Mouse (Mus musculus): Measurements from ENCODE around the gene Gja5.

The Gja5 gene

DNA sequence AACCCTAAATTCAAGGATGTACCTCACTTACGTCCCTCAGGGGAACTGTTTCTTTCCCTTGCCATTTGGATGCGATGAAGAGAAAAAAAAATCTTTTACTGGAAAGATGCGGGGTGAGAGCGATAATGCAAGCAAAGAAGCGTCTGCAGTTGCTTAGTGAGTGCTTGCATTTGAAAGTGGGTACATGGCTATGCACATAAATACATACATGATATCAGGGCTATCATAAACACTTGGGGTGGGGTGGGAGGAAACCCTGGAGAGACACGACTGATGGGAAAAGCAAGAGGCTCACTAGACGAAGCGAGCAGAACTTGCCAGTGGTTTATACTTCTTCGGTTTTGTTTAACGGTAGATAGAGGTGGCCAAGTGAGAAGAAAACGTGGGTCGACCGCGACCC is at the start of gene Gja5:
Gene Gja5 (plus strand): TSS at position 301 of the 400 bp plus-strand sequence.
- DNase-seq = no peak

DNA sequence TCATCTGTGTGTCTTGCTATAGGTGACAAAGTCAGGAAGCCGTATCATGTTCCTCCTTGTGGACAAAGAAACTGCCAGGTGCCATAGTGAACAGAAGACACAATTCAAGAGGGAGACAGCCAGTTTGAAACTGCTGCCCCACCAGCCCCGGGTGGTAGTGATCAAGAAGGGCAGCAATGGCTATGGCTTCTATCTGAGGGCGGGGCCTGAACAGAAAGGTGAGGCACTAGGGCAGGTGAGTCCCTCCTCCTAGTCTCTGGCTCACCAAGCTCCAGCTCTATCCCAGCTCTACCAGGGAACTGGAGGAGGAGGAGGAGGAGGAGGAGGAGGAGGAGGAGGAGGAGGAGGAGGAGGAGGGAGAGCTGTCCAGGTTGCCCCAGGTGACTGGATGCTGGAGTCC is 48.7 kb upstream of the Gja5 start:
- DNase-seq = no peak

DNA sequence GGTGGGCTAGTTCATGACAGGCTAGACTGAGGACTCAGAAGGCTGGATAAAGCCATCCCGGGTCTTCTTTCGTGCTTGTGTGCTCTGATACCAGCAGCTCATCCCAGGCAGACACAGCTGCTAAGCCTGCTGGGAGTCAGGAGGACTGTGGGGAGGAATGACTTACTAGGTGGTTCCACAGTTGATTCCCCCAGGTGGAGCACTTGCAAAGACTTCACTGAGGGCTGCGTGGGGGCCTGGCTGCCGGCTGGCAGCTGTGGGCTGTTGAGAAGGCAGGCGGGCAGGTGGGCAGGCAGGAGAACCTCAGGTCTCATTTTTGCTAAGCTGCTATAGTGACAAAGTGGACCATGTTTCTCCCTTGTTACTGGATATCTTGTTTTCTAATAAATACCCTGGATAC is 44.0 kb upstream of the Gja5 start:
- no peak for DNase-seq

DNA sequence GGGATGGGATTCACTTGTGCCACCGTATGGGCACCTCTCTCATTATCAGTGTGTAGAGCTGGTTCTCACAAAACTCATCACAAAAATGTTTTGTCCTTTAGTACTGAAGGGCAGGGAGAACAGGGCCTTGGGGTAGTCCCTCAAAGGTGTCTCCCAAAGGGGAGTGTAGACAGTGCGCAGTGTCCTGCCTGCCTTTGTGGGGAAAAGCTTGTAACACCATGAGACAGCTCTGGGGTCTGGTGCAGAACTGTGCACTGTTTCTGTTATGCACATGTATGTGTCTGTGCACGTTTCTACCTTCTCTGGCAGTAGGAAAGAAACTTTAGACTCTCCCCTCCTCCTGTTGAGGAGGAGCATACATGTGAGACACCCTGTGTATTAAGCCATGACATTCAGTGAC is 36.6 kb upstream of the Gja5 start:
- DNase-seq = no peak

DNA sequence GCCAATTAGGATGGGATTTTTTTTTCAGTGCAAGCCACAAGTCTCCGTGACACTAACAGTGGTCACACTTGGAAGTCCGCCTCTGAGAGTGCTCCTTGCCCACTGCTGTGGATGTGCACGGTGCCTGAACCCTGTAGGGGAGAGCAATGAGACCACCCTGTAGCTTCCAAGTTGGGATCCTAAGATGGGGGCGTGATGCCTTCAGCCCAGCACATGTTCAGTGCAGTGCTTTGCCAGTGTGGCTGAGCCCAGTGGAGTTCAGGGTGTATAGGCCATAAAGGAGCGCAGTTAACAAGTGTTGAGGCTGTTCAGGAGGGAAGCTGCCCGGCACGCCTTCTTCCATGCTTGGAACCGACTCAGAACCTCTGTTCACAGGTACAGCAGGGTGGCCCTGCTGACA is 35.9 kb upstream of the Gja5 start:
- DNase-seq = no peak

DNA sequence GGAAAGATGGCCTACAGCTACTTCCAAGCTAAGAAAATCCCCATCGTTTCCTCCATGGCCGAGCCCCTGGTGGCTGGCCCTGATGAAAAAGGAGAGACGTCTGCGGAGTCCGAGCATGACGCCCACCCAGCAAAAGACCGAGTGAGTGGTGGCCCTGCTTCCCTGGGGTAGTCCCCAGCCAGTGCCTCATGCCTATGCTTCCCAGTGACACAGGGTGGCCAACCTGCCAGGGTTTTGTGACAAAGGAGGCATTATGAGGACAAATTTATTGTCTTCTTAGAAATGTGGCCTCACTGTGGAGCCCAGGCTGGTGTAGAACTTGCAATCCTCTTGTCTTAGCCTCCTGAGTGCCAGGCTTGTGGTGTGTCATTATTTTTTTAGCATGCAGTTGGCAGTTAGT is 35.4 kb upstream of the Gja5 start:
- no peak for DNase-seq

DNA sequence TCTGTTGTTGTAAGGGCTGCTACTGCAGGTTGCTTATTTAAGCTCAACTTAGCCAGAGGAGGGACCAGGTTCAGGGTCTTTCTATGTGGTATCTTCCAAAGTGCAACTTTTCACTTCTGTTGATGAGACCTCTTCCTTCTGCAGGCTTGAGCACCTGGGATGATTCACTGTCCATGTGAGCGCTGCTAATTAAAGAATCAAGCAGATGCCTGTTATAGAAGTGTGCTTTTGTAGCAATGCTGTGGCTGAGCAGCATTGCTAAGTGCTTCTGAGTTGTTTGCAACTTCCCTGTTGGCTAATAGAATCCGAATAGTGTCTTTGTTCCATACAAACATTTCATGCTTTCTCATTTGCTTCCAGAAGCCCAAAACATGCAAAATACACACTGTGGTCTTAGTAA is 34.2 kb upstream of the Gja5 start:
- no peak for DNase-seq

DNA sequence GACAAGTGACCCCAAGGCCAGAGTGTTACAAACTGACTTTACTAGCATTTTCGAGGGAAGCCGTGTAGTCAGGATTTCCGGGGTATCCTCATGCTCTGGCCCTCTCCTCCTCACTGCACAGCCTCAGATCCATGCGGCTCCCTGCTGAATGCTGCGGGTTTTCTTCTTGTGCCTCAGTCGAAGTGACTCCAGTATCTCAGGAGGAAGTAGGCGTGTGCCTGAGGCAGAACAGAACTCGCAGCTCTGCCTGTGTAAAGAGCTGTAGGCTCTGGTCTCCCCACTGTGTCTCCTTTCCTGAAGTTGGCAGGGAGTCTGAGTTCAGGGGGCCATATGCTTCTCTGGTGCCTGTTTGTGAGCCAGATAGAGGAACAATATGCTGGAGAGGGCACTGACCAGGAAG is 33.4 kb upstream of the Gja5 start:
- DNase-seq = no peak

DNA sequence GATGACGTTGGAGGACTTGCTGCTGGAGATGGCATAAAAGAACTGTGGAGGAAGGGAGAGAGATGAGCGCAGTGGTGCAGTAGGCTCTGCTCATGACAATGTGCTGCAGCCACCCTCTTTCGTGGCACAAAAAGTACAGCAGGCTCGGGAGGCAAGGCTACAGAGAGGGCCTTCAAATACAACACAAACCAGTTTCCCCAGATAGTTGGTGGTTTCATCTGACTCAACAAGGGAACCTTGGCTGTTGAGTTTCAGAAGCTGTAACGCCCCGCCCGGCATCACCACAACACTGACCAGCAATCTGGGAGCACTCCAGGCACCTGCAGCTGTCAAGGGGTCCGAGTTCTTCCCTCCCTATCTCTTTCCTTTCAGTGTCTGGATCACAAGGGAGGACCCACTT is 32.0 kb upstream of the Gja5 start:
- no peak for DNase-seq

DNA sequence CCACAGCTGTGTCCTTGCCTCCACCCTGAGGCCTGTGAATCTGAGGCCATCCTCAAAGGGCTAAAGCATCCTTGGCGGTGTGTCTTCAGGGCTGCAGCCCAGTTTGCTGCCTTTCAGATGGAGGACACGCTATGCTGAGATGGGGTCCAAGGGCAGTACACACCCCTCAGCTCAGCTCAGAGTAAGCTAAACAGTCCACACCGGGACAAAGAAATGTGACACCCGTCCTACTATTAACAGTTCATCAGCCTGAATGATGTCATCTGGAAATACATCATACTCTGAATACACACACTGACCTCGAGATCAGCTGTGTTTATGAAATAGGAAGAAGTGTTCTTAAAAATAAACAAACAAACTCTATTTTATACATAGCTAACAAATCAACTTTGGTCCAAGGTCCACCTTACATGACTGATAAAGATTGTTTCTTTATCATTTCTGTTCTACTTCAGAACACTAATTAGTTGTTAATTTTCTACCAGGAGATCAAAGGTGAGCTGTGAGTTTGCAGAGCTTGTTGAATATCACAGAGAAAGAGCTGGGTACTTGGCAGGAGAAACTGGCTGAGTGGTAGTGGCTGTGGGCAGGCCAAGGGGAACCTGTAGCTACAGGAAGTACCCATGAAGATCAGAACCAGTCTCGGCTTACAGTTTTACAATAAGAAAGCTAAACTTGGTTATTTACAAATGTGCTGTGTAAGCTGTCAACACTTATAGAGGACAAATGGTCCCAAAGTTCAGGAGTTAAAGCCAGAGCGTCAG is 29.5 kb upstream of the Gja5 start:
- DNase-seq = no peak

DNA sequence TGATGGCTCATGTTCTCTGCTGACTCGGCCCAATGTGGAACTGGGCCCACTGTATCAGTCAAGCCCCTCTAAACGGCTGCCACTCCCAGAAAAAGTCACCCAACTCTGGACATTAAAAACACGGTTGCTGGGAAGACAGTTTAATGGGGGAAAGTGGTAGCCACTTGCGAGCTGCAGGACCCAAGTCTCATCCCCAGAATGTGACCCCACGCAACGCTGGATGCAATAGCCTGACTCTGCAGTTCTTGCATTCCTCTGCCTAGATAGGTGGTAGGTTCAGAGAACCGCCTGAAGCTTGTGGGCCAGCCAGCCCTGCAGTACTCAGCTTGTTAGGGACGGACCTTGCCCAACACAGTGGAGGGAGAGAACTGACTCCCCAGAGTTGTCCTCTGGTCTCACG is 25.0 kb upstream of the Gja5 start:
- no peak for DNase-seq

DNA sequence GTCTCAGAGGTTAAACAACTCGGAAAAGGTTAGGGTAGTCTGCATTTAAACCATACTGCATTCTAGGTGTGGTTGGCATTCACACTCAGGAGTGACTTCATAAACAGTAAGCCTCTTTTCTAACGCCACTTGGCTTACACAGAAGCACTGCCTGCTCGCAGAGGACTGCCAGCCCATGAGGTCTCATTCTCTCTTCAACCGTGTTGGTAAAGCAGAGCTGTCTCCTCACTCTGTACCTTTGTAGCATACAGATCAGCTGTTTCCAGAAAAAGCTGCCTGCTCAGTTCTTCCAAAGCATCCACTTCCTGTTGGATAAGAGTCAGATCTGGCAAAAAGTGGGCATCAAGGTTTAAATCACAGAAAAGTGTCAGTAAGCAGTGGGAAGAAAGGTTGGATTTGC is 24.1 kb upstream of the Gja5 start:
- DNase-seq = no peak

DNA sequence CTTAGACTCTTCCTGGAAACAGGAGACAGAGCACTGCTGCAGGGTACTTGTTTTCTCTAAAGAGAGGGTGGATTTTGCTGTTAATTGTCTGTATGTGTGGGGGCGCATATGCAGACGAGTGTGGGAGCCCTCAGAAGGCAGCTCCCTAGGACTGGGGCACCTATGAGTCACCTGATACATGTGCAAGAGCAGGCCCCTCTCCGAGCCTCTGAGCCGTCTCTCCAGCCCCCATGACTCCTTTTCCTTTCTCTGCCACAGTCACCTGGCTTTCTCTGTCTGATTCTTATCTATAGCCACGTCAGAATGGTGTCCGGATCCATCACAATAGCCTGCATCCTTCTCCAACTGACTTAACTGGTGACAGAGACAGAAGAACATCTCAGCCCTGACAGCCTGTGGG is 22.9 kb upstream of the Gja5 start:
- no peak for DNase-seq

DNA sequence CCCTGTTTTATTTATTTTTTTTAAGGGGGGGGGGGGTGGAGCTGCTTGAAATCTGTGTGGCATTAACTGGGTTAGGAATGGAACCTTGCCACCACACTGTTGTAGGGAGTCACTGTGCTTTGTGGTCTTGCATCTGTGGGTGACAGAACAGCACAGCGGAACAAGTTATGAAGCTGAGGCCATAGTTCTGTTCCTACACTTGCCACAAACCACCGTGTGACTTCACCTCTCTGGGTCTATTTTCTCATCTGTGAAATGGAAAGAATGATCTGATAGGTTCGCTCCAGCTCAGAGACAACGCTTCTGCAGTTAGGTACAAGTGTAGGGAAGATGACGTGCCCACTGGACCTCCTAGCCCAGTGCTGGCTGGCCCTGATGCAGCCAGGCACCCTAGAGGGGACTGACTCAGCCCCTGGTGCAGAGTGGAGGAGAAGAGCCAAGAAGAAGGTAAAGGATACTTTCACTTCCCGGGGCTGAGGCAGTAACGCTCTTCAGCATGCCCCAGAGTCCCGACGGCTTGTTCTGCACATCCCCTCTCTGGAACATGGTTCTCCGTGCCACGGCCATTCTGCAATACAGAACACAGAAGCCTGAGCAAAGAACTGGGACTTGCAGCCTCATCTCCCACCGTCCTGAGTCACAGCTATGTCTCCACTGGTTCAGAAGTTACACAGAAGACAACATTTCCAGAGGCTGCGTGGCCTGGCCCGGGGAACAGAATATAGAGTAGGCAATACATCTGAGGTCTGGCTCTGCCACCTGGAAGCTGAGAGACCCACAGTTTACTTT is 22.2 kb upstream of the Gja5 start:
- no peak for DNase-seq

DNA sequence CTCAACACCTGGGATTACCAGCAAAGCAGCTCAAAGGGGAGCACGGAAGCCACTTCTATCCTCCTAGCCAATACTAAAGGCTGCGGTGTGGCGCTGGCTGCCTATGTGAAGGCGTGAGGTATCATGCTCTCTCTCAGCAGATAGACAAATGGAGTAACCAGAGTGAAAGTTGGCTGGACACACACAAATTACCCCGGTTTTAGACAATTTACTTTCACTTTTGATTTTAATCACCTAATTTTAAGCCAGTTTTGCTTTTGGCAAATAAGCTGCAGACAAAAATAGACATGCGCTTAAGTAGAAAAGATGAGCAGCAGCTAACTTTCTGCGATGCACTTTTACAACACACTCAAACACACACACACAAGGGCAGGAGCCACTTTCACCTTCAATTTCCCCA is 20.8 kb upstream of the Gja5 start:
- DNase-seq = no peak

DNA sequence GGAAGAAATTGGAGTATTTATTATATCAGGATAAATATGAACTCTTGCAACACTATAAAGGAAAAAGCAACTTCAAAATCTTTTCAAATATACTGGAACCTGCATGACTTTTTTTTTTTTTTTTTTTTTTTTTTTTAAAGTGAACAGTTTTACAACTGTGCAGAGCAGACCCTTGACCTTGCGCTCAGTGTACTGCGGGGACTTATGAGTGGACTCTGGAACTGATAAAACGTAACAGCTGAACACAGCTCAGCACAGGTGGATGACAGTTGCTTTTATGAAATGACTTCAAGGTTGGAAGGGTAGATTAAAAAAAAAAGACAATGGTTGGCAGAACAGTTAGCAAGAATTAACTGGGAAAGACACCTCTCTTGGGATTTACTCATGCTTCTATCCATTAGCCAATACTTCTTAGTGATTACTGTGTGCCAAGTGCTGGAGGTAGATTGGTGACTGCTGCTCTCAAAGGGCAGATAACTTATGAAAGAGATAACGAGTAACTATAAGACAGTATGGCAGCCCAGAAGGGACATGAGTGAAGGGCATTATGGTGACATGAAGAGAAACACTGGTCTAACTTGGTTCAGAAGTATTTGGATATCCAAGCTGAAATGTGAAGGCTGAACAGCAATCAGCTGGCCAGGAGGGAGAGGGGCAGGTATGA is 2.0 kb upstream of the Gja5 start:
- DNase-seq = no peak

DNA sequence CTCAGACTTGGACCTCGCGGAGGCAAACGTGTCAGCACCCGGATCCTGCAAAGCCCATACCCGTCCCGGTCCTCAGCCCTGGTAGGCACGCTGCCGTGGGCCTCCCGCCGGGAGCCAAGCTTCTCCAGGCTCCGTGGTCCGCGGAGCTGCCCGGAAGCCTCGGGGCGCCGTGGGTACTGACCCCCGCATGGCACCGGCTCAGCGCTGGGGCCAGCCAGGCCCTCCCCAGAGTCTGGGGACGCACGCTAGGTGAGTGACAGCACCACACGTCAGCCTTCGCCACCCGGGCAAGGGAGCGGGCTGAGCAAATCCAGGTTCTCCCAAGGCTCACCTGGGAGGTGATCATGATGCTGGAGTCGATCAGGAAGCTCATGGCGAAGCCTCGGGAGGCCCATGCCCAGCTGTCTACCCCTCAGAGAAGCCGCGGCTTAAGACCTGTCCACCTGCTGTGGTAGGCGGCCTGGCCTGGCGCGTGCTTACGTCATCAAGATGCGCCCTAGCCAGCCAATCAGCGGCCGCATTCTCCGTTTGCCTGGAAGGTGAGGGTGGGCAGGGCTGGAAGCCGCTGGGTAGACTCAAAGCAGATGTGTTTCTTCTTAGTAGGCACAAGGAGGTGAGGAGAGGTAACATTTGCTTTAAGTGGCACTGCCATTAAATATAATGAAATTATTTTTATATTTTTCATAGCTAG is 503 bp downstream of the Gja5 start, which contains the start of gene Gpr89:
Gene Gpr89 (minus strand): TSS at position 496 of the 691 bp plus-strand sequence.
- peak; percentile 95 for DNase-seq

DNA sequence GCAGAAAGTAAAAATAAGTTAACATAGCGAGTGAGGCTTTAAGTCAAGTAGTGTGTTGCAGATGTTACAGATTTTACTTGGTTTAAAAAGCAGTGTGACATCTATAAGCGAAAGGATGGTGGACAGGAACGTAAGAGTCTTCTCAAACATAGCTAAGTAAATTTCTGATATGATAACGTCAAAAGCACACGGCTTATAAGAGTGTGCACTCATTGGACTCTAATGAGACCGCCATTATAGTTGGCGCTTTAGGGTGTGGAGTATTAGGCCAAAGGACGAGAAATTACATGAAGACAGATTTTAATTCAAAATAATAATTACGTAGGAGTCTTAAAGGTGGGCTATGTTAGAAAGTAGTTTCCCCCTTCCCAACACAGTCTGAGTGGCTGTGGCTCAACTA is 1.1 kb downstream of the Gja5 start:
- no peak for DNase-seq

DNA sequence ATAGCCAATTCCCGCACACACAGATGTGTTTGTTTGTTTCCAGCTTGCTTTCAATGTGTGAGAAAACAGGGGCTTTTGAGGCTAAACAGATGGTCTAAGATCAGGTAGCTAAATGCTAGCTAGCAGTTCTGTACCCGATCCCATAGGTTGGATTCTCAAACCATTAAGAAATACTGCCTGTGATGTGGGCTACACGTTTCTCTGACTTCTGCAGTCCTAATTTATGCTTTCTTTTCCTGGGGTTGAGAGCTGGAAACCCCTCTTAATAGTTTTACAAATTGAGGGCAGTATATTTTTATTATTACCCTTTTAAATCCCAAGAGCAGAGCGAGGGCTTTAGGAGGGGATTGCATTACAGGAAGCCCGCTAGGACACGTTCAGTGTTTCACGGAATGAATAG is 16.5 kb downstream of the Gja5 start:
- no peak for DNase-seq

DNA sequence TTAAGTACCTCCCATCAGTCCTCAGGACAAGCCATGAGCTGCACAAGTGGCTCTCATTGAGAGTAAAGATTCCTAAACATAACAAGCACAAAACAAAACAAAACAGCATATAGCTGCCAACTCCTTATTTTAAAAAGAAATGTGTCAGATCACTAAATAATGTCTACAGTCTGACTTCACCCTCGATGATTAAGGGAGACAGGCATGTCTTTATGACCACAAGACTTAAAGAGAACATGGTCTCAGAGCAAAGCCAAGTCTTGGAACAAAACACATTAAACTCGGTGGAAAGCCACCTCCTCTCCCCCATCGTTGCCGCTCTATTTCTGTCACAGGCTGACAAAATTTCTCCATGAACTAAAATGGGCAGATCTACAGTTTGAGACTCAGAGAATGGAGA is 20.1 kb downstream of the Gja5 start:
- DNase-seq = no peak

DNA sequence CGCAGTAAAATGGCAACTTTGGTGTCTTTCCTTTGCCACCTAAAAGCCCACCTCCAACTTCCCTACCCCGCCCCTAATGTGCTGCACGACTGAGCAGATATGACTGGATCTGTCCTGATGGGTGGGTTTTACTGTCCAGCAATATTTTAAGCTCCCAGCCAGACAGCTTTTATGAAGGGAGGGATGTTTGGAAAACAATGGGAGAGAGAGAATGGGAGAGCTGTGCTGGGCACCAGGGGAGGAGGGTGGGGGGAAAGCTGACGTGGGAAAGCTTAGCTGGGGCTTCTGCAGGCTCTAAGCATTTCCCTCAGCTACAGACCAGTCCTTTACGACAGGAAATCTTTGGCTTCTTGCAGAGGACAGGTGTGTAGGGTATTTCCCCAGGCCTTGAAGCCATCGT is 21.4 kb downstream of the Gja5 start, which contains the start of gene Gja8:
Gene Gja8 (minus strand): TSS at position 101 of the 400 bp plus-strand sequence.
- DNase-seq = no peak

DNA sequence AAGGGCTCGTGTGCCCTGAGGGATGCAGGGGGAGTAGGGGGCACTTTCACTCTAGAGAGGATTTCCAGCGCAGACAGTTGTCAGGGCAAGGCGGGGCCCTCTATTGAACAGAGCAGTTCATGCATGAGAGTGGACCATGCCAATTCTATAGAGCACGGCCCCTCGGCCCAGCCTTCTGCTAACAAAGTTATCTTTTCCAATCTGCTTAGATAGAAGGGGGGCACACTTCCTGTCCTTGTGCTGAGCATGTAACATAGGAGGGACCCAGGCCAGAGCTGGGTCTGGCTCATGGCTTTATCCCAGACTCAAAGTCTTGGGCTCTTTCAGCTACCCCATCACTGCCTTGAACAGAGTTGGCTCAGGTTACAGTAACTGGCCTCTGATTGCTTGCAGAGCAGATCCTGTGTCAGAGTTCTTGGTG is 26.8 kb downstream of the Gja5 start:
- no peak for DNase-seq

DNA sequence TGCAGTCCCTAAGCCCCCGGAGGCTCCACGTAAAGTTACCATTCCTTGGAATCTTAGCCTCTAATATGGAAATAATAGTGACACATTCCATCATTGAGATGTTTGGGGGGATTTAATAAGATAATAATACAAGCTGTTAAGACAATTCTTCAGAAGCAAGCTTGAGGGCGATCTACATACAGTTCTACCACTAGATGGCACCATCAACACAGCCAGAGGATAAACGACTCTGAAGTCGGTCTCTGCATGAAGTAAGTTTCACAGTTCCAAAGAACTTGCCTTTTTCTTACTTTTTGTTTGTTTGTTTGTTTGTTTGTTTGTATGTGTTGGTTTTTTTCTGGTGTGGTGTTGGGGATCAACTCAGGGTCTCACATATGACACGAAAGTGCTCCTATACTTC is 31.7 kb downstream of the Gja5 start:
- DNase-seq = peak; percentile 33
